Mouse (Mus musculus) spleen, postnatal 36 days (tissue): ENCODE measurements around the gene Gipr.

Experiments used
- DNase-seq, 2 experiments: peaks; one replicate each; pipeline ENCODE4 v3.0.0; 2022; ENCODE audit warnings: low spot score in 2 of 2, mixed read lengths in 1 of 2

Gene Gipr

DNA sequence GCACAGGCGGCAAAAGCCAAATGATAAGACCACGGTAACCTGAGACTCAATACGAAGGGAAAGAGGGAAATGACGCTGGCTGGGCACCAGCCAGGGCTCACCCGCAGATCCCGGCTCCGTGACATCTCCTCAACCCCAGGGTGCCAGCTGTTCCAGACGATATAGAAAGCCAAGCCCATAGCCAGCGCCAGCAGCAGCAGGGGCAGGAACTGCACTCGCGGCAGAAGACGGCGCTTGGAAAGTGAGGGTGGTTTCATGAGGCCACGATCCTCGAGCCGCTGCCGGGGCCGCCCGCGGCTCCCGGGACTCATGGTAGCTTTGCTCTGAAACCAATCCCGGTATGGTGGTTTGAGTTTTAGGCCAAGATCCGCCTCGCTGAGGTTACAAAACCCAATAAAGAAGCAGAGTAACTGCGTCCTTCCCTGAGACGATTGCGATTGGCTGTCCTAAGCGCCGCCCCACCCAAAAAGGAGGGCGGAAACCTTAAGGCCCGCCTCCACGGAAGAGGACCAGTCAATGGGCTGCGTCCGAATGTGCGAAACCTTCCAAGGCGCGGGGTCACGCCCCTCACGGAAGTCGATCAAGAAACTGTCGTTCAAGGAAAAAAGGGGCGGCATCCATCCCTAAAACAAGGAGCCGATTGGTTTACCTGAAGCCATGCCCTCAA, 16.9 kb downstream of the Gipr start, which contains the start of gene Qpctl:
Gene Qpctl, minus strand, starts transcription at position 417 of the 667 bp plus-strand sequence.
- peak; percentile 99 to 100 for DNase-seq

DNA sequence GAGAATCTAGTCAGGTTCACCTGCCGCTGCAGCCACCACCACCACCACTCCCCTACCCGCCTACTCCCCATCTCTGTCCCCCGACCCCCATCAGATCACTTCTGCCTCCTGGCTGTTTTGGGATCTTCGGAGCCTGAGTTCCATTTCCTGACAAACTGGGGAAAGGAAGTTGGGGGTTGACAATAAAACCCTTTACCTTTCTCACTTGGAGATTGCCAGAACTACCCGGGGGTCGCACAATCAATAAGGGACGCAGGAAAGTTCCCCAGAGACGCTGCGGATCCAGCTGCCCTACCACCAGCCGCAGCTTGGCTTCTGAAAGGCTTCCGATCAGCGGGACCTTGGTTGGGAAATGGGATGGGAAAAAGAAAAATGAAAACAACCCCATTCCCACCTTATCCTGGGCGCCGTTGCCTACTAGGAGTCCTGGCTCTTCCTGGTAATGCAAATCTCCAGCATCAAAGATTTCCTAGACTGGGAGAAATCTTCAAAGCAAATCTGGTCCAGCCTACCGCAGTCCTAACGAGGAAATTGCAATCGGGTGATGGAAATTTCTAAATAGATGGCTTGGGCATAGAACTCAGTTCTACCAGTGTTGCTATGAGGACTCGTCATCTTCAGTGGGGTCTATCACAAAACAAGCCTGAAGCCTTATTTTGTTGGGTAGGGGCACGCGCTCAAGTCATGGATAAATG, 17.6 kb downstream of the Gipr start:
- no peak for DNase-seq

DNA sequence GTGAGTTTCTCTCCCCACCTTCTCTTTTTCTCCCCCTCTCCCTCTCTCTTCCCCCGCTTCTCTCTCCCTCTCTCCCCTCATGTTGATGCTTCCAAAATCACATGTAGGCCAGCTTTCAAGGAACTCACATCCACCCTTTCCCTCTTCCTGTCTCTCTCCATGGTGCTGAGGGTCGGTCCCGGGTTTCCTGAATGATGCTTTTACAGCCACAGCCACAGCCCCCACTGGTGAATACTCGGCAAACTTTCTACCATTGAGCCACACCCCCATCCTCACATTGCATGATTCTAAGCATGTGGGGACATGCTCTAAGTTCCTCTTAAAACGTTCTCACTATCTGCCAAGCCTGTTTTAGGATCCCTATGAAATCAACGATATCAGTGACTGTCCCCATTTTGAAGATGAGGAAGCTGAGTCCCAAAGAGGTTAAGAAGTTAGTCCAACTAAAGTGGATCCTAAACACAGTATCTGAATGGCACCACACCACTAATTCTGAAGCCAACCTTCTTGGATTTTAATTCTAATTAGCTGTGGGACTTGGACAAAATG, 18.4 kb downstream of the Gipr start:
- DNase-seq = no peak

DNA sequence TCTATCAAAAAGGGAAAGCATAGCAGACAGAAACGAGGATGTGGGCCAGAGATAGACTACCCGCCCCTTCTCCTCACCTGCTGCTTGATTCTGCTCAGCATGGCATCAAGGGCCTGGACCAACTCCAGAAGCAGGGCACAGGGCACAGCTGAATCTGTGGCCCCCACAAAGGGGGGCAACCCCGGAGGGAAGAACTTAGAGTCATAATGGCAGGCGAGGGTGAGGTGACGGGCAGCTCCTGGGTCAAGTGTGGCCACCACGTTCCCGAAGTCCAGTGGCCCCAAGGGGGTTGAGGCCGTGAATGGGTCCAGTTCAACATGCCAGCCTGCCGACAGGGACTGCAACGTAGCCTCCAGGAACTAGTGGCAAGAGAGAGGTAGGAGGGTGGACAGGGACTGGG, 19.1 kb downstream of the Gipr start:
- DNase-seq = no peak

DNA sequence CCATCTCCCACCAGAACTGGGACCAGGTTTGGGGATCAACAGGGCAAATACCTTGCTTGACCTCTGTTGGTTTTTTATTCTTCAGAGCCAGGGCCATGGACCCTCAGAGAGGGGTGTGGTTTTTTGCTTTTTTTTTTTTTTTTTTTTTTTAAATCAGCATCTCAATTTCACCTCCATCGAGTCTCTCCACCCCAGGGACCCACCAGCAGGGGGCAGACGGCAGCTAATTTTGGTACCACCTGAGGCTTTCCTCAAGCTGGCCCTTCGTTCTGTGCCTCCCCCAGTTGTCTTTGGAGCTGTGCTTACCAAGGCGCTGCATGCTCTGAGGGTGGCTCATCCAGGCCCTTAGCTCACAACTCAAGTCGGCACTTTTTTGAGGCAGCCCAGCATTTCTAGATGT, 28.5 kb downstream of the Gipr start:
- peak; percentile 35 to 37 for DNase-seq

DNA sequence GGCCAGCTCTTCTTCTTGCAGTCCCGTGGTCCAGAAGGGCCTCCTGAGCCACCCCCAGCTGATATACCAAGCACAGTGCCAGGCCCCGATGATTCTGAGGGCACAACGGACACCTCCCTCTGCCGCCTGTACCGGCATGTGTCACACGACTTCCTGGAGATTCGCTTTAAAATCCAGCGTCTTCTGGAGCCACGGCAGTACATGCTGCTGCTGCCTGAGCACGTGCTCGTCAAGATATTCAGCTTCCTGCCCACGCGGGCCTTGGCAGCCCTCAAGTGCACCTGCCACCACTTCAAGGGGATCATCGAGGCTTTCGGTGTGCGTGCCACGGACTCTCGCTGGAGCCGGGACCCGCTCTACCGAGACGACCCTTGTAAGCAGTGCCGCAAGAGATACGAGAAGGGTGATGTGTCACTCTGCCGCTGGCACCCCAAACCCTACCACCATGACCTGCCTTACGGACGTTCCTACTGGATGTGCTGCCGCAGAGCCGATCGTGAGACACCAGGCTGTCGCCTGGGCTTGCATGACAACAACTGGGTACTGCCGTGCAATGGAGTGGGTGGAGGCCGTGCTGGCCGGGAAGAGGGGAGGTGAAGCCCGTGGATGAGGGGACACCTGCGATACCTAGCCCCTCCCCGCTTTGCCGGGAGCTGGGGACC, 29.1 kb downstream of the Gipr start:
- no peak for DNase-seq

DNA sequence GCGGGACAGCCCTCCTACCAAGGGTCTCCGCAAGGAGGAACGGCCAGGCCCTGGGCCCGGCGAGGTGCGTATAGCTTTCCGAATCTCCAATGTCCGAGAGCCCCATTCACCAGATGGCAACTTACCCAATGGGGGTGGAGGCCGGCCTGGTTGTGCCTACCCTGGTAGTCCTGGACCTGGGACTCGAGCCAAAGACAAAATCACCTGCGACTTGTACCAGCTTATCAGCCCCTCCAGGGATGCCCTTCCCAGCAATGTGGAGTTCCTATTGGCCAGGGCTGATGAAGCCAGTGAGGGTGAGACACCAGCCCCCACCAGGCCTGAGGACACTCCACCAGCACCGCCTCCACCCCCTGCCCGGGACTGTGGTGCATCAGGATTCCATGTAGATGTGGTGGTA, 29.8 kb downstream of the Gipr start:
- no peak for DNase-seq

DNA sequence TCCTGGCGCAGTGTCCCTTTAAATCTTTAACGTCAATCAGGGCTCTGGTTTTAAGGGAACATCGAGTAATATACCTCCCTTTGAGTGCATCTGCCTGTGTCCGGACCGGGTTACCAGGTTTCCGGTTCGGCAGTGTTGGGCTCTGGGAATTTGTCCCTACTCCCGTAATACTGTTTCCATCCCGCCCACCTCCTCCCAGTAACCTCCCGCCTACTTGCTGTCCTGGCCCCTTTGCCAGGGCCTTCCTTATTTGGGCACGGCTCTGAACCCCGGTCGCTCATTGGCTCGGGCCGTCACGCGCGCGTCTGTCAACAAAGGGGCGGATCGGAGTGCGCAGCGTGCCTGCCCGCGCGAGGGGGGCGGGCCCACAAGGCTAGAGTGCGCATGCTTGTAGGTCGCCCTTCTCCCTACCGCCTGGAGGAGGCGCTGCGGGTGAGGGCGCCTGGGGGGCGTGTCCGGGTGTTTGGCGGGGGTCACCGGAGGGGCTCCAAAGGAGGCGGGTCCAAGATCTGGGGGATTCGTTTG, 34.5 kb downstream of the Gipr start:
- peak; percentile 89 to 92 for DNase-seq

DNA sequence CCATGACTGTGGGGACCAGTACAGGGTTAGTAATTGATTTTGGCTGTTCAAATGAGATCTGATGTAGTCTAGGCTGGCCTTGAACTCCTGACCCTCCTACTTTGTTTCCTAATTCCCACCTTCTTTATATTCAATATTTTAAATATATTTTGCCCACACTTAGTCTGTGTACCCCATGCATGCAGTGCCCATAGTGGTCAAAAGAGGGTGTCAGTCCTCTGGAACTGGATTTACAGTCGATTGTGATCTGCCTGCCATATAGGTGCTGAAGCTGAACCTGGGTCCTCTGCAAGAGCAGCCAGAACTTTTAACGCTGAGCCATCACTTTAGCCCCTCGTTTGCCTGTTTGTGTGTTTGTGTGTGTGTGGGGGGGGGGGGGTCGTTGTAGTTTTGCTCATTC, 35.3 kb downstream of the Gipr start:
- no peak for DNase-seq

DNA sequence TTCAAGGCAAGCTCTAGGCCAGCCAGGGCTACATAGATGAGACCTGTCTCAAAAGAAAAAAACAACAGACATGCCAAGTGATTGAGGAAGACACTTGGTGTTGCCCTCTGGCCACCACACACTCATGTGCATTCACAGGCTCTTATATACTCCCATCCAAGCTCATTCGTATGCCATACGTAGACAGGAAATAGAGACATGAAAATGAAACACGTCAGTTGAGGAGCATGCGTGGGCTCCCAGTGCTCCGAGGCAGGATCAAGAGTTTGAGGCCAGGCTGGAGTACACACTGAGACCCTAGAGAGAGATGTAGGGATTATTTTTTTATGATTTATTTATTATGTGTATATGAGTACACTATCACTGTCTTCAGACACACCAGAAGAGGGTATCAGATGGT, 36.5 kb downstream of the Gipr start:
- DNase-seq = no peak

DNA sequence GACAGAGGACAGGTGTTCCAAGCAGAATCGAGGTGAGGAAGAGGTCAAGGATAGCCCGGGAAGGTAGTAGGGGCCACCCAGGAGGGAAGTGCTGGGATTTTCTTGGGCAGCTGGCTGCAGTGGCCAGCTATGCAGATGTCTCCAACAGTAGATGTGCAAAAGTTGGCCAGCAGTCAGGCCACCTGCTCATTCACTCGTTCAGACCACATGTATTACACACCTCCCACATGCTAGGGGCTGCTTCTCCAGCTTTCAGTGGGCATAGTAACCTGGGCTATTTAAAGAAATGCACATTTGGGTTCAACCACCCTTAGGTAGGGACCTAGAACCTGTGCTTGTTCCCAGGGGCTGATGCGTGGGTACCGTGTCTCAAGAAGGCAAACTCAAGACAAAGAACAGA, 38.2 kb downstream of the Gipr start:
- no peak for DNase-seq

DNA sequence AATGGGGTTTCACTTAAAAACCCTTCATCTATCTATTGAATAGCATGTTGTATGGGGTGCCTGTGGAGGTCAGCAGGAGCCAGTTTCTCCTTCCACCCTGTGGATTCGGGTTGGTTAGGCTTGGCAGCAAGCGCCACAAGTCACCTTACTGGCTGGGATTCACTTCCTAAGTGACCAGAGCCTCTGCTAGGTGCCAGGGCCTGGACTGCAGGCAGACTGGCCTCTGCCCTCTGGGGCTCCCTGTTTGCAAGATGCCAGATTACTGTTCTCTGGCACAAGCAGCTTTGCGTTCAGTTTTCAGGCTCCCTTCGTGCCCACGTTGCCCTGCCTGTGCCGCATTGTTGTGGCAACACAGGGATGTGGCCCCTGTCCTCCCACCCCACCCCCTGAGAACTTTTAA, 41.2 kb downstream of the Gipr start:
- DNase-seq = no peak

DNA sequence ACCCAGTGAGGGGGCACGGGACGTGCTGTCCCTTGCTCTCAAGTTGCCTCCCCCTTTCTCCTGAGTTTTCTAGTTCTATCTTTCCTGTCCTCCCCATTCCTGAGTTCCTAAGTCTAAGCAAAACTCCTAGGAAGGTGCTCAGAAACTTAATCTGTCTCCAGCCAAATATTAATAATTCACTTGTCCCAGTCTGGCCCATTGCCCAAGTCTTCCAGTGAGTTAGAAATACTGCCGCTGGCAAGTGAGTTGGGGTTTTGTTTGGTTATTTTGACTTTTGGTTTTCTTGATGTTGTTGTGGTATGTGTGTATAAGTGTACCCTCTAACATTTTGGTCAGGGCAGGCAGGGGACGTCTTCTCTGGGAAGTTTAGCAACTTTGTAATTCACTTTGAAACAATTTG, 44.2 kb downstream of the Gipr start:
- DNase-seq = no peak

DNA sequence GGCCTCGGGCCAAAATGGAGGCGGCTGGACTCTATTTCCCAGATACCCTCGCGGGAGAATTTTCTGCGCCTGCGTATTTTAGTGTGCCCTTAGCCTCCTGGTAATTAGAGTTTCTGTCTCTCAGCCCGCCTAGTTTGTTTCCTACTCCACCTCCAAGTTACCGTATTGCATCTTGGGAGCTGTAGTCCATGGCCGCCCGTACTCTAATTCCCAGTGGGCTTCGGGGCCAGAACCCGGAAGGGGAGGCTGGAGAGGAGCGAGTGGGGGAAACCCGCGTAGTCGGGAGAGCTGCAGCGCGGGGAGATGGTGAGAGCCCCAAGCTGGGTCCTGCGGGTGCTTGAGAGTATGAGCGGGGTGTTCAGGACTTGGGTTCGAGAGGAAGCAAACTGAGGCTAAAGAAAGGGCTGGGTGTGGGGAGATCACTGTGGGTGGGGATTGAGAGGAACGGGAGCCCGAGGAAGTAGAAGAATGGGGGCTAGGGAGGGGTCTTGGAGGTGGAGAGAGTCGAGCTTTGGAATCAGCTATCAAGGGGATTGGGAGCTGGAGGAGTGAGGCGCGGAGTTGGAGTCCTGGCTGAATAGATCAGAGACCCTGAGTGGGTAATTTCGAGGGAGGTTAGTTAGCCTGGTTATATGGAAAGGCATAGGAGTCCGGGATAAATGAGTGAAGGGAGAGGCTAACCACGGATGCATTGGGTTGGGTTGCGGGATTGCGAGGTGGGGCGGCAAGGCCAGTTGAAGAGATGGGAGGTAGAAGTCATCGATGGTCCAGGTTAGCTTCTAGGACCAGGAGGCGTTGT, 46.1 kb downstream of the Gipr start, which contains the start of gene Fbxo46:
Gene Fbxo46, plus strand, starts transcription at position 229 of the 799 bp plus-strand sequence.
- DNase-seq = peak; percentile 97

DNA sequence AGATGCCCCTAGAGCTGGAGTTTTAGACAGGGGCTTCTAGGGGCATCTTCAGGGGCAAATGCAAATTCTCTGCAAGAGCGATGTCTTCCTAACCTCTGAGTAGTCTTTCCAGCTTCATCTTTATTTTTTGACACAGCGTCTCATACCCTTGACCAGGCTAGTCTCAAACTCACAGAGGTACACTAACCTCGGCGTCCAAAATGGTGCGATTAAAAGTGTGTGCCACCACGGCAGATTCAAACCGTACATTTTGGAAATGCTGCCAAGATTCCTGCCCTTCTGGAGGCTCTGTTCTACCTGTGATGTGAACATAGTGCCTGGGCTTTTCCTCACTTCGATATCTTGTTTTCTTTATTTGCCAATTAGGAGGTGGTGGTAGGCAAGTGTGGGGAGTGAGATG, 46.8 kb downstream of the Gipr start:
- DNase-seq = no peak

DNA sequence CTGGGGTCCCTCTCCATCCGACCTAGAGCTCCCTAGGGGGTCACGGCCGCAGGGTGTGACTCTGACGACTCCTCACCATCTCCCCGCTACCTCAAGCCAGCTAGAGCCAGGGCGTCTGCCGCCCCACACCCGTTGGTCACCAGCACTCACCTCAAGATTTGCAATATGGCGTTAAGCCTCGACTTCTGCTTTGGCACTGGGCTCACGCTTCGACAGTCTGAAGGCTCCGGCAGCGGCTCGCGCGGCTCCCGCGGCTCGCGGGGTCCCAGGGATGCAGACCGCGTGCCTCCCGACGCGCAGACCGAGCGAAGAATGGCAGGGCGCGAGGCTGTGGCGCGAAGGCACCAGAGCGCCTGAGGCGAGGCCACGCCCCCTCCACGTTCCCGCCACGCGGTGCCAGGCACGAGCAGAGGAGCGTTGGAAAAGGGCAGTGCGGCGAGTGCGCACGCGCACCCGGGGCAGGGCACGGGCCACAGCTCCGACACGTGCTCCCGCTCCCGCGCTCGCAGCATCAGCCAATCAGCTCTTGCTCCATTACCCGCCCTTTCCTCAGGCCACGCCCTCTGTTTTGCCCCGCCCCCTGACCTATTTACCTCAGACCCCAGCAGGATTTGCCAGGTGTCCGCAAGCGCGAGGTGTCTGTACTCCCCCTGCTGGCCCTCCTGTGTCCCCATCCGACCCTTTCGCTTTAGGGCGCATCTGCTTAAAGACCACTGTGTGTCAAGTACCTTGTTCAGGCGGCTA, 47.7 kb downstream of the Gipr start, which contains the start of gene Gm4969:
Gene Gm4969, minus strand, starts transcription at position 341 of the 744 bp plus-strand sequence.
- DNase-seq = peak in 1 of 2 experiments; percentile 45

DNA sequence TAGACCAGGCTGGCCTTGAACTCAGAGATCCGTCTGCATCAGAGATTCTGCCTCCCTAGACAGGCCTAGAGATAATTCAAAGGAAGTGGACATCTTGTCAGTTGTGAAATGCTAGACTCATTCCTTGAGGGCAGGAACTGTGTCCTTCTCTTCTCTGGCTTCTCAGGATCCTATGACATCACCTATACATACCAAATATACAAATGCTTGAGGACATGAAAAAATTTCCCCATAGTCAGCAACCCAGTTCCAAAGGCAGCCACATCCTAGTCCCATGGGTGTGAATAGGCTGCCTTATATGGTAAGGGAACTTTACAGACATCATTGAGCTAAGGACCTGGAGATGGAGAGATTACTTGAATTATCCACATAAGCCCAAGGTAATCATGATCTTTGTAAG, 56.4 kb downstream of the Gipr start:
- DNase-seq = no peak

DNA sequence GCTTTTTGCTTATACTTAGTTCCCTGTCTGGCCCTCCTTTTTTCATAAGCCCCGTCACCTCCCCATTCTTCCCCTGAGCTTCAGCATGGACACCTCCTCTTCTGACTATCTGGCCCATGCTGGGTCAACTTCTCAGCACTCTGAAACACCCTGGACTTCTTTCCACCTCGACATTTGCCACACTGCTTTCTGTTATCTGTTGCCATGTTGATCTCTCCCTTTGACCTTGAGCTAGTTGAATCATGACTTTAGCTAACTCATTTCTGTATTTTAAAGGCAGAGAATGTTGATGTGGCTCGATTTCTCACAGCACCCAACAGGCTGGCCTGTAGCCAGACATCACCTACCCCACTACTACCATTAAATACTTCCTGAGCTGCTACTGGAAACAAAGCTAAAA, 58.5 kb downstream of the Gipr start:
- DNase-seq = no peak
